Mouse (Mus musculus) lung, embryonic 14.5 days (tissue): ENCODE results near the gene Hoxc4. TPM values are rescaled to one million over a fixed set of nuclear protein-coding genes. Genes with fewer than 3 reads are reported as not detected.
A peak's percentile ranks its signal among the peaks of the same experiment; 100 is the strongest.

Source experiments
- ATAC-seq: fragments of 200-750 bp; cut with Nextera tagmentation; 2 replicates; pipeline ENCODE4 v1.8.0; 2017; ENCODE audit warnings: mild to moderate bottlenecking, moderate TSS enrichment, moderate library complexity; ENCODE audit not compliant: insufficient read depth
- DNase-seq: peaks from one replicate; pipeline ENCODE4 v3.0.0-alpha.2; 2015
- H3K27ac ChIP-seq: fragments of 300-500 bp; sonication (generic); 2 replicates; pipeline ENCODE4 v1.5.1; 2014; ENCODE audit warnings: low read depth, mild to moderate bottlenecking, moderate library complexity
- H3K27me3 ChIP-seq: fragments of 300-500 bp; sonication (generic); 2 replicates; pipeline ENCODE4 v1.6.1; 2014; ENCODE audit warnings: low read length, control low read depth; ENCODE audit not compliant: insufficient read depth
- H3K36me3 ChIP-seq: fragments of 300-500 bp; sonication (generic); 2 replicates; pipeline ENCODE4 v1.6.1; 2014; ENCODE audit warnings: control low read depth; ENCODE audit not compliant: insufficient read depth
- H3K4me1 ChIP-seq: fragments of 300-500 bp; sonication (generic); 2 replicates; pipeline ENCODE4 v1.6.1; 2014; ENCODE audit warnings: antibody characterized with exemption, control low read depth; ENCODE audit not compliant: insufficient read depth
- H3K4me2 ChIP-seq: fragments of 300-500 bp; sonication (generic); 2 replicates; pipeline ENCODE4 v1.6.1; 2014; ENCODE audit warnings: mild to moderate bottlenecking
- H3K4me3 ChIP-seq: fragments of 300-500 bp; sonication (generic); 2 replicates; pipeline ENCODE4 v1.5.1; 2014; ENCODE audit warnings: low read depth, low read length
- H3K9ac ChIP-seq: fragments of 300-500 bp; sonication (generic); 2 replicates; pipeline ENCODE4 v1.6.1; 2014
- H3K9me3 ChIP-seq: fragments of 300-500 bp; sonication (generic); 2 replicates; pipeline ENCODE4 v1.6.1; 2016; ENCODE audit warnings: low read depth, low read length, control low read depth
- CTCF ChIP-seq: IDR thresholded peaks from 2 replicates; pipeline ENCODE4 v1.5.1; 2016; ENCODE audit warnings: antibody characterized with exemption, low read depth
- WGBS: fragments of 180-500 bp; shearing (Covaris S2); extraction: QIAGEN DNeasy Blood & Tissue Kit; methylation state at CpG from one replicate; pipeline ENCODE4 v1.1.7; 2014; 5-methylcytosine and 5-hydroxymethylcytosine counted together
- polyA plus RNA-seq: library from polyadenylated mRNA; unstranded; fragments of >200 nt; fragmentation: Nextera tagmentation; extraction: Ambion mirVana; gene quantifications from 2 replicates; pipeline ENCODE4 v1.2.1, GENCODE M21; 2014

Gene Hoxc4
- polyA plus RNA-seq, 1 experiment from 2014 or later, result 2.1 TPM

GRCm38 (mm10) chr15:103039609-103040008 is 20.9 kb downstream of the Hoxc4 start:
- Histone ChIP-seq H3K4me3 (no peak overlapping the region), H3K4me2 (no peak overlapping the region), H3K4me1 (no peaks in the 10 kb centered on the region), H3K9ac (no peak overlapping the region), H3K36me3 (no peaks in the 10 kb centered on the region), H3K27ac (no peak overlapping the region), H3K27me3 (peaks cover 83% of the 10 kb centered on the region), H3K9me3 (no peaks in the 10 kb centered on the region)
- no peak for TF ChIP-seq CTCF
- WGBS, result 37% methylated on average over 3 of the region's 3 CpGs
- DNase-seq (no peak), ATAC-seq (no peak)

- H3K27ac ChIP-seq, result no peak overlapping the region
Observed at GRCm38 (mm10) chr15:103040601-103041000, 21.9 kb downstream of the Hoxc4 start.

GRCm38 (mm10) chr15:103041613-103042012 is 22.9 kb downstream of the Hoxc4 start:
- no peak for ATAC-seq
- 33% methylated on average over 5 of the region's 5 CpGs for WGBS
- no peak overlapping the region for H3K4me2 ChIP-seq
- H3K27me3 ChIP-seq, result peaks cover 63% of the 10 kb centered on the region
- DNase-seq, result no peak
- H3K4me3 ChIP-seq, result no peak overlapping the region
- H3K36me3 ChIP-seq, result no peaks in the 10 kb centered on the region
- no peak overlapping the region for H3K9ac ChIP-seq
- no peak for TF ChIP-seq CTCF
- no peaks in the 10 kb centered on the region for H3K4me1 ChIP-seq
- no peaks in the 10 kb centered on the region for H3K9me3 ChIP-seq
- H3K27ac ChIP-seq, result no peak overlapping the region

More at GRCm38 (mm10) chr15:103040601-103041000, 21.9 kb downstream of the Hoxc4 start:
- no peak for TF ChIP-seq CTCF
- DNase-seq (no peak), ATAC-seq (0 out of 2 replicates have a peak, but pooled peaks have one; percentile 23)
- H3K27me3 ChIP-seq, result peaks cover 73% of the 10 kb centered on the region
- no peaks in the 10 kb centered on the region for H3K9me3 ChIP-seq
- WGBS, result 26% methylated on average over 12 of the region's 12 CpGs
- no peak overlapping the region for H3K9ac ChIP-seq
- H3K36me3 ChIP-seq, result no peaks in the 10 kb centered on the region
- H3K4me1 ChIP-seq, result no peaks in the 10 kb centered on the region
- peak overlapping the region; percentile 41 for H3K4me2 ChIP-seq
- no peak overlapping the region for H3K4me3 ChIP-seq

- no peak for DNase-seq
- Histone ChIP-seq H3K27ac (no peak overlapping the region), H3K4me1 (no peaks in the 10 kb centered on the region), H3K4me3 (no peak overlapping the region), H3K4me2 (no peak overlapping the region), H3K36me3 (no peaks in the 10 kb centered on the region), H3K27me3 (peaks cover 60% of the 10 kb centered on the region), H3K9ac (no peak overlapping the region), H3K9me3 (no peaks in the 10 kb centered on the region)
- no peak for TF ChIP-seq CTCF
- ATAC-seq, result no peak
- 16% methylated on average over 1 of the region's 1 CpGs for WGBS
Observed at GRCm38 (mm10) chr15:103042209-103042608, 23.5 kb downstream of the Hoxc4 start.

- H3K27me3 ChIP-seq, result peaks cover 19% of the 10 kb centered on the region; the same call in 1 of the 2 replicates
- H3K4me1 ChIP-seq, result no peaks in the 10 kb centered on the region
- no peaks in the 10 kb centered on the region for H3K9me3 ChIP-seq
- no peaks in the 10 kb centered on the region for H3K36me3 ChIP-seq
- no peak overlapping the region for H3K4me3 ChIP-seq
- no peak overlapping the region for H3K9ac ChIP-seq
- WGBS, result 82% methylated on average over 2 of the region's 2 CpGs
- DNase-seq, result no peak
- no peak overlapping the region for H3K4me2 ChIP-seq
- no peak for TF ChIP-seq CTCF
- H3K27ac ChIP-seq, result no peak overlapping the region
- ATAC-seq, result no peak
Observed at GRCm38 (mm10) chr15:103051670-103052069, 32.9 kb downstream of the Hoxc4 start.

GRCm38 (mm10) chr15:103053210-103053609 is 34.5 kb downstream of the Hoxc4 start:
- Histone ChIP-seq H3K9ac (no peak overlapping the region), H3K4me2 (no peak overlapping the region), H3K36me3 (no peaks in the 10 kb centered on the region), H3K9me3 (no peaks in the 10 kb centered on the region), H3K27me3 (peaks cover 28% of the 10 kb centered on the region), H3K4me1 (no peaks in the 10 kb centered on the region), H3K27ac (no peak overlapping the region), H3K4me3 (no peak overlapping the region)
- DNase-seq (no peak), ATAC-seq (no peak)
- TF ChIP-seq CTCF, result no peak

GRCm38 (mm10) chr15:103056396-103056795 is 37.7 kb downstream of the Hoxc4 start:
- DNase-seq, result no peak
- no peak for TF ChIP-seq CTCF
- H3K9ac ChIP-seq, result no peak overlapping the region
- H3K27ac ChIP-seq, result no peak overlapping the region
- H3K4me1 ChIP-seq, result peaks cover 4% of the 10 kb centered on the region; the same call in 1 of the 2 replicates
- H3K9me3 ChIP-seq, result no peaks in the 10 kb centered on the region
- H3K4me3 ChIP-seq, result no peak overlapping the region
- no peak overlapping the region for H3K4me2 ChIP-seq
- no peak for ATAC-seq
- WGBS, result 50% methylated on average over 2 of the region's 2 CpGs
- peaks cover 54% of the 10 kb centered on the region for H3K27me3 ChIP-seq
- H3K36me3 ChIP-seq, result no peaks in the 10 kb centered on the region

- ATAC-seq (no peak), DNase-seq (no peak)
- Histone ChIP-seq H3K9ac (no peak overlapping the region), H3K27ac (no peak overlapping the region), H3K4me2 (peak overlapping the region; percentile 55), H3K36me3 (no peaks in the 10 kb centered on the region), H3K27me3 (peaks cover 66% of the 10 kb centered on the region), H3K4me1 (peaks cover 5% of the 10 kb centered on the region; the same call in 1 of the 2 replicates), H3K4me3 (no peak overlapping the region), H3K9me3 (no peaks in the 10 kb centered on the region)
- no peak for TF ChIP-seq CTCF
- WGBS, result 23% methylated on average over 12 of the region's 12 CpGs
Observed at GRCm38 (mm10) chr15:103058715-103059114, 40.0 kb downstream of the Hoxc4 start.
